Mouse (Mus musculus) limb, embryonic 15.5 days (tissue): ENCODE results near the gene Clhc1. TPM values are rescaled to one million over a fixed set of nuclear protein-coding genes. Genes with fewer than 3 reads are reported as not detected.

Source experiments
- ATAC-seq: fragments of 200-750 bp; cut with Nextera tagmentation; 2 replicates; pipeline ENCODE4 v1.8.0; 2017; ENCODE audit warnings: low read depth, moderate TSS enrichment; ENCODE audit not compliant: insufficient number of reproducible peaks, low FRiP score, low TSS enrichment
- H3K27ac ChIP-seq: fragments of 300-500 bp; sonication (generic); 2 replicates; pipeline ENCODE4 v1.5.1; 2015; ENCODE audit warnings: moderate library complexity, mild to moderate bottlenecking, inconsistent platforms
- H3K27me3 ChIP-seq: fragments of 300-500 bp; sonication (generic); 2 replicates; pipeline ENCODE4 v1.6.1; 2015; ENCODE audit warnings: inconsistent platforms
- H3K36me3 ChIP-seq: fragments of 300-500 bp; sonication (generic); 2 replicates; pipeline ENCODE4 v1.6.1; 2015; ENCODE audit warnings: inconsistent platforms
- H3K4me1 ChIP-seq: fragments of 300-500 bp; sonication (generic); 2 replicates; pipeline ENCODE4 v1.6.1; 2015; ENCODE audit warnings: inconsistent platforms
- H3K4me2 ChIP-seq: fragments of 300-500 bp; sonication (generic); 2 replicates; pipeline ENCODE4 v1.6.1; 2015; ENCODE audit warnings: mild to moderate bottlenecking, inconsistent platforms
- H3K4me3 ChIP-seq: fragments of 300-500 bp; sonication (generic); 2 replicates; pipeline ENCODE4 v1.5.1; 2015; ENCODE audit warnings: mild to moderate bottlenecking, inconsistent platforms
- H3K9ac ChIP-seq: fragments of 300-500 bp; sonication (generic); 2 replicates; pipeline ENCODE4 v1.6.1; 2015; ENCODE audit warnings: inconsistent platforms
- H3K9me3 ChIP-seq: fragments of 300-500 bp; sonication (generic); 2 replicates; pipeline ENCODE4 v1.6.1; 2016; ENCODE audit warnings: inconsistent platforms
- WGBS: fragments of 180-500 bp; shearing (Covaris S2); methylation state at CpG from one replicate; pipeline ENCODE4 v1.1.7; 2015; 5-methylcytosine and 5-hydroxymethylcytosine counted together
- polyA plus RNA-seq: library from polyadenylated mRNA; unstranded; fragments of >200 nt; fragmentation: Nextera tagmentation; extraction: Ambion mirVana; gene quantifications from 2 replicates; pipeline ENCODE4 v1.2.1, GENCODE M21; 2015

Clhc1 gene
- polyA plus RNA-seq, 1 experiment from 2014 or later: 0.41 TPM

GRCm38 (mm10) chr11:29572656-29573055, 24.9 kb downstream of the Clhc1 start:
- H3K36me3 ChIP-seq: no peaks in the 10 kb centered on the region
- no peak overlapping the region for H3K4me2 ChIP-seq
- no peaks in the 10 kb centered on the region for H3K9me3 ChIP-seq
- H3K4me3 ChIP-seq: no peak overlapping the region
- no peak overlapping the region for H3K27ac ChIP-seq
- H3K9ac ChIP-seq: no peak overlapping the region
- 77% methylated on average over 2 of the region's 2 CpGs for WGBS
- no peak for ATAC-seq
- H3K27me3 ChIP-seq: no peaks in the 10 kb centered on the region
- no peaks in the 10 kb centered on the region for H3K4me1 ChIP-seq

- H3K27ac ChIP-seq: no peak overlapping the region
- no peak overlapping the region for H3K4me2 ChIP-seq
- no peak overlapping the region for H3K9ac ChIP-seq
- no peaks in the 10 kb centered on the region for H3K36me3 ChIP-seq
- no peaks in the 10 kb centered on the region for H3K4me1 ChIP-seq
- H3K9me3 ChIP-seq: no peaks in the 10 kb centered on the region
- no peak overlapping the region for H3K4me3 ChIP-seq
- no peaks in the 10 kb centered on the region for H3K27me3 ChIP-seq
- ATAC-seq: no peak
Observed at GRCm38 (mm10) chr11:29579610-29580009, 31.9 kb downstream of the Clhc1 start.

GRCm38 (mm10) chr11:29595217-29595616, 47.5 kb downstream of the Clhc1 start:
- ATAC-seq: no peak
- Histone ChIP-seq H3K4me2 (no peak overlapping the region), H3K4me3 (no peak overlapping the region), H3K9me3 (no peaks in the 10 kb centered on the region), H3K27ac (no peak overlapping the region), H3K36me3 (no peaks in the 10 kb centered on the region), H3K27me3 (no peaks in the 10 kb centered on the region), H3K4me1 (no peaks in the 10 kb centered on the region), H3K9ac (no peak overlapping the region)

GRCm38 (mm10) chr11:29597159-29597558, 49.4 kb downstream of the Clhc1 start:
- no peak for ATAC-seq
- Histone ChIP-seq H3K9ac (no peak overlapping the region), H3K4me1 (no peaks in the 10 kb centered on the region), H3K27ac (no peak overlapping the region), H3K9me3 (no peaks in the 10 kb centered on the region), H3K27me3 (no peaks in the 10 kb centered on the region), H3K36me3 (no peaks in the 10 kb centered on the region), H3K4me3 (no peak overlapping the region), H3K4me2 (no peak overlapping the region)

- Histone ChIP-seq H3K36me3 (no peaks in the 10 kb centered on the region), H3K27me3 (no peaks in the 10 kb centered on the region), H3K4me1 (no peaks in the 10 kb centered on the region), H3K9ac (no peak overlapping the region), H3K4me3 (no peak overlapping the region), H3K4me2 (no peak overlapping the region), H3K9me3 (no peaks in the 10 kb centered on the region), H3K27ac (no peak overlapping the region)
- ATAC-seq: no peak
Observed at GRCm38 (mm10) chr11:29599000-29599399, 51.2 kb downstream of the Clhc1 start.

- no peak overlapping the region for H3K4me2 ChIP-seq
- H3K27ac ChIP-seq: no peak overlapping the region
- no peak for ATAC-seq
- 54% methylated on average over 2 of the region's 2 CpGs for WGBS
- no peak overlapping the region for H3K9ac ChIP-seq
- no peaks in the 10 kb centered on the region for H3K9me3 ChIP-seq
- H3K27me3 ChIP-seq: no peaks in the 10 kb centered on the region
- no peak overlapping the region for H3K4me3 ChIP-seq
- no peaks in the 10 kb centered on the region for H3K36me3 ChIP-seq
- H3K4me1 ChIP-seq: no peaks in the 10 kb centered on the region
Observed at GRCm38 (mm10) chr11:29603581-29603980, 55.8 kb downstream of the Clhc1 start.

GRCm38 (mm10) chr11:29607465-29607990, 59.8 kb downstream of the Clhc1 start:
- Histone ChIP-seq H3K4me3 (no peak overlapping the region), H3K9ac (no peak overlapping the region), H3K9me3 (no peaks in the 10 kb centered on the region), H3K36me3 (no peaks in the 10 kb centered on the region), H3K4me1 (no peaks in the 10 kb centered on the region), H3K27ac (no peak overlapping the region), H3K27me3 (no peaks in the 10 kb centered on the region), H3K4me2 (no peak overlapping the region)
- no peak for ATAC-seq
- 61% methylated on average over 2 of the region's 2 CpGs for WGBS

GRCm38 (mm10) chr11:29609756-29610468, 62.2 kb downstream of the Clhc1 start:
- H3K9ac ChIP-seq: no peak overlapping the region
- no peaks in the 10 kb centered on the region for H3K9me3 ChIP-seq
- ATAC-seq: no peak
- H3K36me3 ChIP-seq: no peaks in the 10 kb centered on the region
- no peak overlapping the region for H3K4me3 ChIP-seq
- 77% methylated on average over 5 of the region's 5 CpGs for whole genome bisulfite sequencing
- H3K4me2 ChIP-seq: no peak overlapping the region
- no peak overlapping the region for H3K27ac ChIP-seq
- no peaks in the 10 kb centered on the region for H3K27me3 ChIP-seq
- H3K4me1 ChIP-seq: no peaks in the 10 kb centered on the region

GRCm38 (mm10) chr11:29612007-29612406, 64.3 kb downstream of the Clhc1 start:
- no peaks in the 10 kb centered on the region for H3K9me3 ChIP-seq
- H3K27ac ChIP-seq: no peak overlapping the region
- no peak overlapping the region for H3K9ac ChIP-seq
- no peaks in the 10 kb centered on the region for H3K27me3 ChIP-seq
- H3K4me2 ChIP-seq: no peak overlapping the region
- H3K4me3 ChIP-seq: no peak overlapping the region
- H3K4me1 ChIP-seq: no peaks in the 10 kb centered on the region
- ATAC-seq: no peak
- no peaks in the 10 kb centered on the region for H3K36me3 ChIP-seq

GRCm38 (mm10) chr11:29613185-29613735, 65.5 kb downstream of the Clhc1 start:
- WGBS: 75% methylated on average over 4 of the region's 4 CpGs
- Histone ChIP-seq H3K9me3 (no peaks in the 10 kb centered on the region), H3K27me3 (no peaks in the 10 kb centered on the region), H3K27ac (0 out of 2 replicates have a peak overlapping the region, but pooled peaks have one; percentile 11), H3K36me3 (no peaks in the 10 kb centered on the region), H3K9ac (no peak overlapping the region), H3K4me1 (no peaks in the 10 kb centered on the region), H3K4me2 (no peak overlapping the region), H3K4me3 (no peak overlapping the region)
- ATAC-seq: no peak

GRCm38 (mm10) chr11:29614217-29614924, 66.6 kb downstream of the Clhc1 start:
- WGBS: 61% methylated on average over 6 of the region's 6 CpGs
- no peaks in the 10 kb centered on the region for H3K36me3 ChIP-seq
- no peak overlapping the region for H3K4me3 ChIP-seq
- H3K9ac ChIP-seq: no peak overlapping the region
- no peak for ATAC-seq
- H3K27me3 ChIP-seq: no peaks in the 10 kb centered on the region
- no peaks in the 10 kb centered on the region for H3K4me1 ChIP-seq
- H3K27ac ChIP-seq: peak overlapping the region; percentile 11; the same call in 1 of the 2 replicates
- no peak overlapping the region for H3K4me2 ChIP-seq
- no peaks in the 10 kb centered on the region for H3K9me3 ChIP-seq

- no peak for ATAC-seq
- 64% methylated on average over 5 of the region's 5 CpGs for WGBS
- Histone ChIP-seq H3K27me3 (no peaks in the 10 kb centered on the region), H3K4me3 (no peak overlapping the region), H3K27ac (no peak overlapping the region), H3K4me1 (no peaks in the 10 kb centered on the region), H3K9ac (no peak overlapping the region), H3K36me3 (no peaks in the 10 kb centered on the region), H3K9me3 (no peaks in the 10 kb centered on the region), H3K4me2 (no peak overlapping the region)
Observed at GRCm38 (mm10) chr11:29622030-29622790, 74.5 kb downstream of the Clhc1 start.
